Mouse (Mus musculus): ENCODE data around the gene Pcx.

The Pcx gene

DNA sequence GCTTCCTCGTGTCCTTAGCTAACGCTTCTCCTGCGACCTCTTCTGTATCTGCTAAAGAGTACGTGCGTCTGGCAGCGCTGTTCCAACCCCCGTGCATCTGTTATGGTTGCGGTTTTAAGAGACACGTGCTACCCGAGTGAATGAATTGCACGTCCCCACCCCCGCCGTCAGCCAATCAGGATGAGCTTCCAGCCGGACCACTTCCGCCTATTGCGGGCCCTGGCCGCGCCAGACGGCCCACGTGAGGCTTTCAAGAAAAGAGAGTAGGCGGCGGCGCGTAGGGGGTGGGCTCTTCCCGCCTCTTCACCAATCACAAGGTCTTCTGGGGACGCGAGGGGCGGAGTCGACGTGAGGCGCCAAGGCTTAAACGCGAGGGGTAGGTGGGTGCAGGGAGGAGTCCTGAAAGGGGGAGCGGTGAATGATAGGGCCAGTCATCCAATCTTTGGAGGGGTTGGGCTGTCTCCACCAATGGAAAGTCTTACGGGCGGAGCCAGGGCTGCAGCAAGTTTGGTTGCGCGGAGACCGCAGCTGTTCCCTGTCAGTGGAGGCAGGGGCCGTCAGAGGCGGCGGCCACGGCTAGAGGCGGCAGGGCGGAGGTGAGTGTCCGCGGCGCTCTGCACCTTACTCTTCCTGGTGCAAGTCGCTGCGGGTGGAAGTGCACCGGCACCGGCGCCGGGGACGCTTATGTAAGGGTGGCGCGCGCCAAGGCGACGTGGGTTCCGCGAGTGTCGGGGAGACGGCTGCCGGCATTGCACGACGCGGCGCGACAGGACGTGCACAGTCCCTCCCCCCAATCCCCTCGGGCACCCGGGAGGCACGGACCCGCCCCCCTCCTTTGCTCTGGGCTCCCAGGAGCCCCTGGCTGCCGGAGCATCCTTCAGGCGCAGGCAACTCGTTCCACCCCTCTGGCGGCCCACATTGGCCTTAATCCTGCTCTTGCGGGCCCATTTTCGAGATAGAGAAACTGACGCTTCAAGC, at the start of gene Pcx:
TSS of gene Pcx (plus strand) at position 487 of the 978 bp plus-strand sequence.
- DNase-seq (ENCODE audit: low read depth, low spot score): peak; percentile 99

DNA sequence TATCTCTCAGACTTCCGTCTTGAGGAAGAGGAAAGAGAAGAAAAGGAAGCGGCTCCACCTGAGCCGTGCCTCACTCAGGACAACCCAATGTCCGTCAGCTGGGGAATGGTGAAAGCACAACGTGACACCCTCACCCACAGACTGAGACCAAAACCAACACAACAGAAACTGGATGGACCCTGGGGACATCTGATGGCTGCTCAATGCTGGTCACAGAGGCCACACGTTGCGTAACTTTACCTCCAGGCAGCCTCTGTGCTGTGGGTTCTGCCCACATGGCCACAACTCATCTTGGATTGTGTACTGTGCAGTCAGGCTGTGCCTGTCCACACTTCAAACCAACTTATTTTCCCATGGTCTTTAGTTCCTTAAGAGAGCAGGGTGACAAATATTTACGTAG, 48.3 kb upstream of the Pcx start:
- no peak for DNase-seq (ENCODE audit: low read depth, low spot score)

DNA sequence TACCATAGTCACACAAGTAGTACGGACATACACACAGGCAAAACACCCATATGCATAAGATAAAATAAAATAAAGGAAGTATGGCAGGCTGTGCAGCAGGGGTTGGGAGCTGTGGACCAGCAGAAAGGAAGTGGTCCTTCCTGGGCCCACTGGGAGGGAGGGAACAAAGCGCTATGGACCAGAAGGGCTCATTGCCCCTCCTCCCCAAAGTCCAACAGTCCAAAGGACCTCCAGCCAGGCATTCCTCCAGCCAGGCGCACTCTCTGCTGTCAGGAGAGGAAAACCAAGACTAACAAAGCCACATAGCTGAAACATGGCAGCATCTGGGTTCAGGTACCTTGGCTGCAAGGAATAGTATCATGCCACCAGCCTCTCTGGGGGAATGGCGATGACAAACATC, 45.6 kb upstream of the Pcx start:
- DNase-seq (ENCODE audit: low read depth, low spot score): no peak

DNA sequence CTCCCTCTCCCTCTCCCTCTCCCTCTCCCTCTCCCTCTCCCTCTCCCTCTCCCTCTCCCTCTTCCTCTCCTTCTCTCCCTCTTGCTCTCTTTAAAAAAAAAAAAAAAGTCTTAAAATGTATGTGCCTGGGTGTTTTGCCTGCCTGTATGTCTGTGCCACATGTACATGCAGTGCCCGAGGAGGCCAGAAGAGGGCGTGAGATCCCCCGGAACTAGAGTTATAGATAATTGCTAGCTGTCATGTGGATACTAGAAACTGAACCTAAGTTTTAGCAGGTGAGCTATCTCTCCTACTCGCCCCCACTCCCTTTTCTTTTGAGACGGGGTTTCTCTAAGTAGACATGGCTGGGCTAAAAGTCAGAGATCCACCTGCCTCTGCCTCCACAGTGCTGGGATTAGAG, 41.9 kb upstream of the Pcx start:
- DNase-seq (ENCODE audit: low read depth, low spot score): no peak

DNA sequence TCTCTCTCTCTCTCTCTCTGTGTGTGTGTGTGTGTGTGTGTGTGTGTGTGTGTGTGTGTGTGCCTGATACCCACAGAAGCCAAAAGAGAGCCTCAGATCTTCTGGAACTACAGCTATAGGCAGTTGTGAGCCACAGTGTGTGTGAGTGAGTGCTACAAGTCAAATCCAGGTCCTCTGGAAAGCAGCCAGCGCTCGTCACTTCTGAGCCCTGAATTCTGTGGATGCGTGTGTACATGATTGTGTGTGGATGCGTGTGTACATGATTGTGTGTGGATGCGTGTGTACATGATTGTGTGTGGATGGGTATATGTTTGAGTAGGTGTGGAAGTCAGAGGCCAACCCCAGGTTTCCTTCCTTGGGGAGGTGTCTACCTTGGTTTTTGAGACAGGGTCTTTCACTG, 36.7 kb upstream of the Pcx start:
- DNase-seq (ENCODE audit: low read depth, low spot score): no peak

DNA sequence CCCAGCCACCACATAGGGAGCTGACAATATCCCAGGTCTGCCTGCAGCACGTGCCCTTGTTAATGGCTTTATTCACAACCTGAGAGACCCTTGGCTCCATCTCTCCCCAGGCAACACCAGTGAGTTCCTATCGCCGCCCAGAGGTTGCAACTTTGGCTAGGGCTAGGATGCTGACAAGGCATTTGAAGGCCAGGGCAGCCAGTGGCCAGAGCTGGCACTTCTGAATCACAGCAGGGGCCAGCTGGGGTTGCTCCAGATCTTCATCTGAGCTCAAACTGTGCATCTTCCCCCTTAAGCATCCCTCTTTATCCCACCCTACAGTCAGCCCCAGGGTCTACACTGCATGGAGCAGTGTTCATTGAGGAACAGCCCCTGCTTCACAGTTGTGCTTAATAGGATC, 35.5 kb upstream of the Pcx start:
- no peak for DNase-seq (ENCODE audit: low read depth, low spot score)

DNA sequence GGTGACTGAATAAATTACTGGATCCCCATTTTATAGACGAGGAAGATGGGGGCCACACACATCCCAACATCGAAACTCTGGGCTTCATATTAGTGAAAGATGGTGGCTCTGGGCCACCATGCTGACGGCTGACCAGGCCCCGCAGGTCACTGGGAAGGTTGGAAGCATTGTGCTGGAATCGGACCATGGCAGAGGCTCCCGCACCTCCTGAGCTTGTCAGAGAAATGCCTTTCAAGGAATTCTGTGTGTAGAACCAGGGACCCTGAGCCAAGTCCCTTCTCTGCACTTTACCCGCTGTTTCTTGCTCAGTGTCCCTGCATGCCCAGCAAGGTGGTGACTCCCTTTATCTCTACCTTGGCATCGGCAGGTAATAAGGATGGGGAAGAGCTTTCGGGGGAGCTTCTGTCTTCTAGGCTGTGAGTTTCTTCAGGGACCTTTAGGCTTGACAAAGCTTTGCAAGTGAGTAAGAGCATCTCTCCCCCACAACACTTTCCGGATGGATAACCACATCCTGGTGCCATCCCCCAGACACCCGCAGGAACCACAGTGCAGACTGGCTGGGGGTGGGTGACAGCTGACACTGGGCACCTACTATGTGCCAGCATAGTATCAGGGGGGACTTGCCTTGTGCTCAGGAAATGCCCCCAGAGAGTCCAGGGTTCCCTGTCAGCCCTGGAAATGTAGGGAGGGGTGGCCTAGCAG, 34.9 kb upstream of the Pcx start:
- DNase-seq (ENCODE audit: low read depth, low spot score): no peak

DNA sequence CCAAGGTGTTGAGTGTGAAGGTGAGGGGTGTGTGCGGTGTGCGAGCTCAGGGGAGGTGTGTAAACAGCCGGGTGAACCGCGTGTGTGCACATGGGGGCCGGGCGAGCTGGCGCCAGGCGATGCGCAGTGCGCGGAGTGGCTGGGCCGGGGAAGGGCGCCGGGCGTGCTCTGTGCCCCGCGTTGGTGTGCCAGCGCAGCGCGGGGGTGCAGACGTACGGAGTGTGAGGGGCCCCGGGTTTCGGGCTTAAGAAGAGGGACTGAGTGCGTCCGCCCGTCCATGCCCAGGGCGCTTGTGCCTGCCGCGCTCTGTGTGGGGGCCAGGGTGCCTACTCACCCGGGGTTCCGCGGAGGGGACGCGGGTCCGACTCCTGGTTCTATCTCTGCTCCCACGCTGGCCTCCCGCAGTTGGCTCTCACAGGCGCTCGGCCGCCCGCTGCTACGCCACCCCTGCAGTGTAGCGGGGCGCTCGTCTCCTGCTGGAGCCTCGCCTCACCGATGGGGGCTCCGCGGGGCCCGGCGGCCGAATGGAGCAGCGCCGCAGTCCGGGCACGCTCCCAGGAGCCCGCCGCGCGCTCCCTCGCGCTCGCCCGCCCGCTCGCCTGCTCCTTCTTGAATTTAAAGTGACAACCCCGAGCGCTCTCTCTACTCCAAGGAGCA, 33.5 kb upstream of the Pcx start:
- DNase-seq (ENCODE audit: low read depth, low spot score): no peak

DNA sequence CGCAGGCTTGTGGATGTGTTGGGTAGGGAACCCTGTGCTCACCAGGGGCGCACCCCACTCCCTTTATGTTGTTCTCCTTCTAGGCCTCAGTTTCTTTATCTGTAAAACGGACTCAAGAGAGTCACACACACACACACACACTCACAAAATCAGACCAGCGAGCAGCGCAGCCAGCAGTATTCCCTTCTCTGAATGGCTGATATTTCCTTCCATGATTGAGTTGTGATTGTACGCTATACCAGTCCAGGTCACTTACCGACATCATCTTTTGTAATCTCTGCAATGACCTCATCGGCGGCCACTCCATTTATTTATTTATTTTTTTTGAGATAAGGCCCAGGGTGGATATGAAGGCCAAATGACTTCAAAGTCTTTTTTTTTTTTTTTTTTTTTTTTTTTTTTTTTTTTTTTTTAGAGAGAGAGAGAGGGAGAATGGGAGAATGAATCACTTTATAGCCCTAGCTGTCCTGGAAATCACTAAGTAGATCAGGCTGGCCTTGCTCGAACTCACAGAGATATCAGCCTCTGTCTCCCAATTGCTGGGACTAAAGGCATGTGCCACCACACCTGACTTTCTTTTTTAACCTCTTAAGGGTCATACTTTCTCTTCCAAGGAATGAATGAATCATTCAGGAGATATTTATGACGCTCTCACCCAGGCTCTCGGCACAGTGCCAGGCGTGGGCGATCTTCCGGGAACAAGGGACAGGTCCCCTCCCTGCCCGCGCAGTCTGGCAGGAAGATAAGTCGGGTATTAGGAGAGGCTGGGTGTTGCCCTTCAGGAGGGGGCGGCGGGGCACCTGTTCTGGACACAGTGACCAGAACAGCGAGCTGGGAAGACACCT, 32.7 kb upstream of the Pcx start, which contains the start of gene Syt12:
TSS of gene Syt12 (minus strand) at position 103 of the 845 bp plus-strand sequence.
- DNase-seq (ENCODE audit: low read depth, low spot score): no peak

DNA sequence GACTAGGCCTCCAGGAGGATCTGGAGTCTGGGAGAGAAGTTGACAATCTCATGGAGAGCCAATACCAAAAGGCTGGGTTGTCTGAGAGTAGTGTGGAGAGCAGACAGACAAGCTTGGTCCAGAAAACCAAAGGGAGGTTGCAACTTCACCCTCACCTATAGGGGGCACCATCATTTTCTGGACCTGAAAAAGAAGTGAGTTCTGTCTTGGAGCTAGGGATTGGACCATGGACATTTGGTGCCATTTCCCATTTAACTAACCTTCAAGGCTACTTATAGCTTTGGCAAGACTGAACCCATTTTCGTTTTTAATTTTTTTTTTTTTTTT, 32.1 kb upstream of the Pcx start:
- no peak for DNase-seq (ENCODE audit: low read depth, low spot score)

DNA sequence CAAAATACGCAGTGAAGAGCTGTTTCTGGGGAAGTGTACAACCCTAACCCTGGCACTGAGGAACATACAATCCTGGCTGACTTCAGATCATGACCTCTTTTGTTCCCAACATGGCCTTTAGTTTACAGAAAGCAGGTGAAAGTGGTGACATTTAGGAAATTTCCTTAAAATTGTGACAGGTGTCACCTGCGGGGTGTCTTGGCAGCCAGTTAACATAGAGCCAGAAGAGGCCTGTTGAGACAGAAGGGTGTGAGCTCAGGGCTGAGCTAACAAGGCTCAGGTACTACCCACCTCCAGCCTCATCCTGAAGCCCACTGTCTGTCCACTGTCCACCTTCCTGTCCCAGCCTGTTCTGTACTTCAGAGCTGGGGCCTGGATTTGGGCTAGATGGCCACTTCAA, 30.2 kb upstream of the Pcx start:
- DNase-seq (ENCODE audit: low read depth, low spot score): no peak

DNA sequence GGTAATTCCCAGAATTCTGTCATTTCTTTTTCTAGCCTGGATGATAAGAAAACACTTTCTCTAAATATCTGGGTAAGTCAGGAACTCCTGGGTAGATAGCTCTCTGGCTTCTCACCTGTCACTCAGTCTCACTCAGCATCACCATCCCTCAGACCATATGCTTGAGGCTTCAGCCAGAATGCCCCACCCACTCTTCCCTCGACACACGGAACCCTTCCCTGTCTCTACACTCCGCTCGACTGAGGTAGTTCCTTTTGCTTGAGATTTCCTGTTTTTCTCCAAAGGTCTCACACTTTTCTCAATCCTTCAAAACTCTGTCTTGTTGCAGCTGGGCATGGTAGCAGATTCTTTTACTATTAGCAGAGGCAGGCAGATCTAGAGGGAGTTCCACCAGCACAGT, 28.9 kb upstream of the Pcx start:
- no peak for DNase-seq (ENCODE audit: low read depth, low spot score)

DNA sequence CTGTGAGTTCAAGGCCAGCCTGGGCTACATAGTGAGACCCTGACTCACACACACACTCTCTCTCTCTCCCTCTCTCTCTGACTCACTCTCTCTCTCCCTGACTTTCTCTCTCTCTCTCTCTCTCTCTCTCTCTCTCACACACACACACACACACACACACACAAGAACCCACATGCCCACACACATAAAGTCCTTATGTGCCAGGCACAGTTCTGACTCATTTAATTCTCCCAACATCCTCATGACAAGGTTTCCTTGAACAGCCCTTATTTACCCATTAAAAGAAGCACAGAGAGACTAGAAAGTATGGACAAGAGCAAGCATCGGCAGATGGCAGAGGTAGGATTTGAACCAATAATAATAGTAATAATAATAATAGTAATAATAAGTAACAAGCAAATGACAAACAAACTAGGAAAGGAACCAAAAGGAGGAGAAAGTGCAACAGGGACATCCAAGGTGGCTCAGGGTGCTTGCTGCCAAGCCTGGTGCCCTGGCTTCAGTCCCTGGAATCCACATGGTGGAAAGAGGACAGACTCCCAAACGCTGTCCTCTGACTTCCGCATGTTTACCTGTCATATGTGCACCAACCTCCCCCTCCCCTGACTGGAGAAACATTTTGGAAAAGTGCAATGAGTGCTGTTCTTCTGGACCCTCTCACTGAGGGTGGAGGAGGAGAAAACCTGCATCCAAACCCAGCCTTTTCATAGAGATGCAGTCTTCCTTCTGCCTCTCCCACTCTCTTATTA, 28.0 kb upstream of the Pcx start:
- no peak for DNase-seq (ENCODE audit: low read depth, low spot score)

DNA sequence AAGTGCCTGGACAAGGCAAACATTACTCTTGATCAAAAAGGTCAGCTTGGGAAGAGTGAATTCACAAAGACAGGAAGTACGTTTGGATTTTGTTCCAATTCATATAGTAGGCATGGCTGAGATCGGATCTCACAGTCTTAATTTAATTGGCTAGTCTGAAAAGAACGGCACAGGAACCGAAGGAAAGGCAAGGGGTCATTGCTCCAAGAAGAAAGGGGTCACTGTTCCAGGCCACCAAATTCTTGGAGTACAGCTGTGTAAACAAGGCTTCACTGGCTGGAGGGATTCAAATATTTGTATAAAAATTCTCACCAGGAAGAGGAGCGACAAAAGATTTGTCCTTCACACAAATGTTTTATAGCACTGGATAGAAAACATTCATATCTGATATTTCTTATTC, 25.3 kb upstream of the Pcx start:
- no peak for DNase-seq (ENCODE audit: low read depth, low spot score)

DNA sequence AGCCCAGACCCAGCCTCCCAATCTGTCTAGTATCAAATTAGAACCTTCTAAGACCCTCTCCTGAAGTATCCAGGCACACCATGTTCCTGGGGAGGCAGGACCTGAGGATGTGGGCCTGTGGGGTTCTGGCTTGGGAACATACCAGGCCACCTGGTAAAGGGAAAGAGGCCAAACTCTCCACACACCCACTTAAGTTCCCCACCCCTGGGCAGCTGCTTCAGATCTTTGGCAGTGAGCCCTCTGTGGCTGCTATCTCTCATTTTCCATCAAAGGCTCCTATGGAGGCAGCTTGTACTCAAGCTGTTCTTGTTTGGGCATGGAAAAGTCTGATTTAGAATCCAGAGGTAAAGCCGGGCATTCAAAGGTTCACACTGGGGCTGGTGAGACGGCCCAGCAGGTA, 22.4 kb upstream of the Pcx start:
- no peak for DNase-seq (ENCODE audit: low read depth, low spot score)

DNA sequence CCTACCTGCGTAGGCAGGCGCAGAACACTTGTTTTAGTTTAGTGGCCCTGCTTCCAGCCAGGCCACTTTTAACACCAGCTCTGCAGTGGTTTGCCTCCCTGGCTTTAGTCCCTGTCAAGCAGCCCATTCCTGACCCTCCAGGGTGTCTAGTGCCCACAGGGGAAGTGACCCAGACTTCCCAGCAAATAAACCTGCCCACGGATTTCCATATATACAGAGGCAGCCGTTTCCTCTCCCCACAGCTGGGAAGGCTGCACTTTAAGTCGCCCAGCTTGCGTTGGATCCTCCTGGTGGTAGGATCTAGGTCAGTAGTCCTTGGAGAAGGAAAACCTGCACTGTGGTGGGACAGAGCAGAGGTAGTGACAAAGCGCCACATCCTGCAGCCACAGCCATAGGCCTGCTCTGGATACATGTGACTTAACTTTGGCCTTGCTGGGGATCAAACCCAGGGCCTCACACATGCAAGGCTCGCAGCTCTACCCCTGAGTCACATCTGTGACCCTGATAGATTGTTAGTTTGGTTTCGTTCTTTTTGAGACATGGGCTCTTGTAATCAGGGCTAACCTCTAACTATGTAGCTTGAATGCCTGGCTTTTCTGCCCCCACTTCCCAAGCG, 19.1 kb upstream of the Pcx start:
- DNase-seq (ENCODE audit: low read depth, low spot score): no peak

DNA sequence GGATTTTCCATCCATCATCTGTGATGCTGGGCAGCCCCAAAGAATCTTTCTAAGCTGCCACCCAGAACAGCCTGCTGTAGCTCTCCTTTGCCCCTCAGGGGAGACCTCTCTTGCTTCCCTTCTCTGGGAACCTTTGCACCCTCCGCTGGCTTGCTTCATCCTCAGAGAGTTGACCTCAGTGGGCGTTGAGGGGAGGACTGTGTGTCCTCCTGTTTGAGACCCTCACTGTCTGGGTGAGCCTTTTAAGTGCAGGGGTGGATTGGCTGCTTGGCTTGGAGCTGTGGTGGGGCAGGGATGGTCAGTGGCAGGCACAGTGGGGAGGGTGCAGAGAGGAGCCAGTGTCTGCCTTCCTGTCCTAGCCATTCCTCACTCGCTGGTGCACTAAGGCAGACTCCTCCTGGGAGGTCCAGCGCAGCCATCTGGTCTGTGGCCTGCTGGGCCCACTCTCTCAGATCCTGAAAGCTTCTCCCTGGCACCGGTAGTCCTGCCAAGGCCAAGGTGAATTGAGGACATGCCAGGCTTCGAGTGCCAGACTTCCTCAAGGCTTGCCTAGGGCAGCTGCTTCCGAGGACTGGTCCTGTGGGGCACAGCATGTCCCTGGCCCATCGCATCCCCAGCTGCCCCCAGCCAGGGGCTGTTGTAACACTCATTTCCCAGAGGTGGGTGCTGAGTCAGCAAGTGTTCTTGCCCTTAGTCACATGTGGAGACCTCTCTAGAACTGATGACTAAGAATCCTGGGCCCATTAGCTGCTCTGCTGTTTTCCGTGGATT, 17.6 kb upstream of the Pcx start:
- DNase-seq (ENCODE audit: low read depth, low spot score): no peak

DNA sequence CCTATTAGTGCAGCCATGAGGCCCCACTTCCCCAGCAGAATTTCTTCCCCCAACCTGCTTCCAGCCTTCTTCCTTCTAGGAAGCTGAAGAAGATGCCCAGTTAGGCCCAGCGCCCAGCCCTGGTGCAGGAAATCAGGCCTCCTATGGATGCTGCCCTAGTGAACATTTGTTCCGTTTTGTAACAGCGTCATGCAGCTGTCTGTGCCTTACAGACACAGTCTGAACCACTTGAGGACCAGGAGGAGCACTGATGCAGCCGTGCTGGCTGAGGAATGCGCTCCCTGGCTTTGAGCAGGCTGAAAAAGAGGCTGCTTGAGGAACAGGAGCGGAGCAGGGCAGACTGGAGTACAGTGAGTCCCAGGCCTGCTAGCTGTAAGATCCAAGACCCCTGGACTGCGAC, 15.6 kb upstream of the Pcx start:
- DNase-seq (ENCODE audit: low read depth, low spot score): no peak

DNA sequence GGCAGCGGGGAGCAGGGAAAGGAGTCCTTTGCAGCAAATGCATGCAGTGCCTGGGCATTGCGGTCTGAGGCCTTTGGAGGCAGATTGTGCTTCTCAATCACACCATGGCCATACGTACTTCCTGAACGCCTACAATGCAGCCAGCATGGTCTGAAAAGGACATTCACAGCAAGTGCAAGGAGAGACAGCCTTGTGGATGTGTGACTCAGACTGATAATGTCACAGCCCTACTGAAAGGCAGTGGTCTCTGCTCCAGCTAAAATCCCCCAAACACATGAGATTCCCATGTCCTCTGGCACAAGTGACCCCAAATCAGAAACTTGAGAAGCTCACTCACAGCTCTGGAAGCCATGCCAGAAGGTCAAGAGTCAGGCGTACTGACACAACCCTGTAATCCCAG, 14.5 kb upstream of the Pcx start:
- DNase-seq (ENCODE audit: low read depth, low spot score): no peak
